Mouse (Mus musculus) kidney, embryonic 16.5 days (tissue): Measurements from ENCODE around the gene Uqcrq. TPM values are rescaled to one million over a fixed set of nuclear protein-coding genes. Genes with fewer than 3 reads are reported as not detected.

Experiments
- ATAC-seq: fragments of 200-750 bp; cut with Nextera tagmentation; 2 replicates; pipeline ENCODE4 v1.8.0; 2017; ENCODE audit warnings: moderate TSS enrichment; ENCODE audit not compliant: low FRiP score, low TSS enrichment
- H3K27ac ChIP-seq: fragments of 300-500 bp; sonication (generic); 2 replicates; pipeline ENCODE4 v1.5.1; 2014; ENCODE audit warnings: low read length
- H3K27me3 ChIP-seq: fragments of 300-500 bp; sonication (generic); 2 replicates; pipeline ENCODE4 v1.6.1; 2014; ENCODE audit warnings: low read length, control low read depth, mixed read lengths; ENCODE audit not compliant: insufficient read depth
- H3K36me3 ChIP-seq: fragments of 300-500 bp; sonication (generic); 2 replicates; pipeline ENCODE4 v1.6.1; 2014; ENCODE audit warnings: low read length, control low read depth, mixed read lengths; ENCODE audit not compliant: insufficient read depth
- H3K4me1 ChIP-seq: fragments of 300-500 bp; sonication (generic); 2 replicates; pipeline ENCODE4 v1.6.1; 2014; ENCODE audit warnings: low read length, control low read depth, mixed read lengths; ENCODE audit not compliant: insufficient read depth
- H3K4me2 ChIP-seq: fragments of 300-500 bp; sonication (generic); replicated peaks from 2 replicates; pipeline ENCODE4 v1.6.1; 2014; ENCODE audit warnings: low read depth, low read length
- H3K4me3 ChIP-seq: fragments of 300-500 bp; sonication (generic); 2 replicates; pipeline ENCODE4 v1.5.1; 2014; ENCODE audit warnings: mild to moderate bottlenecking, low read length
- H3K9ac ChIP-seq: fragments of 300-500 bp; sonication (generic); replicated peaks from 2 replicates; pipeline ENCODE4 v1.6.1; 2014; ENCODE audit warnings: low read length
- H3K9me3 ChIP-seq: fragments of 300-500 bp; sonication (generic); 2 replicates; pipeline ENCODE4 v1.6.1; 2016; ENCODE audit warnings: low read length, control low read depth
- WGBS: fragments of 180-500 bp; shearing (Covaris S2); extraction: QIAGEN DNeasy Blood & Tissue Kit; methylation state at CpG from one replicate; pipeline ENCODE4 v1.1.7; 2014; 5-methylcytosine and 5-hydroxymethylcytosine counted together
- polyA plus RNA-seq: library from polyadenylated mRNA; unstranded; fragments of >200 nt; fragmentation: Nextera tagmentation; extraction: Ambion mirVana; gene quantifications from 2 replicates; pipeline ENCODE4 v1.2.1, GENCODE M21; 2015

Gene Uqcrq
- polyA plus RNA-seq, 1 experiment from 2014 or later: 655 TPM

GRCm38 (mm10) chr11:53425251-53425650, 5.4 kb downstream of the Uqcrq start:
- H3K4me2 ChIP-seq: no peak overlapping the region
- no peaks in the 10 kb centered on the region for H3K9me3 ChIP-seq
- H3K4me1 ChIP-seq: peaks cover 8% of the 10 kb centered on the region
- no peak overlapping the region for H3K27ac ChIP-seq
- no peak overlapping the region for H3K9ac ChIP-seq
- no peak overlapping the region for H3K4me3 ChIP-seq
- peaks cover 8% of the 10 kb centered on the region; the same call in 1 of the 2 replicates for H3K36me3 ChIP-seq
- ATAC-seq: no peak
- WGBS: 57% methylated on average over 3 of the region's 3 CpGs
- no peaks in the 10 kb centered on the region for H3K27me3 ChIP-seq

GRCm38 (mm10) chr11:53424826-53425225, 5.8 kb downstream of the Uqcrq start:
- no peak overlapping the region for H3K9ac ChIP-seq
- peaks cover 7% of the 10 kb centered on the region for H3K4me1 ChIP-seq
- H3K36me3 ChIP-seq: peaks cover 11% of the 10 kb centered on the region; the same call in 1 of the 2 replicates
- H3K27ac ChIP-seq: no peak overlapping the region
- ATAC-seq: no peak
- H3K4me2 ChIP-seq: no peak overlapping the region
- H3K4me3 ChIP-seq: no peak overlapping the region
- no peaks in the 10 kb centered on the region for H3K27me3 ChIP-seq
- 67% methylated on average over 2 of the region's 2 CpGs for WGBS
- no peaks in the 10 kb centered on the region for H3K9me3 ChIP-seq

GRCm38 (mm10) chr11:53423036-53423435, 7.6 kb downstream of the Uqcrq start, which contains the start of gene Leap2:
Leap2 (minus strand) TSS chr11:53423170.
- H3K9me3 ChIP-seq: no peaks in the 10 kb centered on the region
- no peak for ATAC-seq
- no peaks in the 10 kb centered on the region for H3K4me1 ChIP-seq
- H3K4me2 ChIP-seq: no peak within 1 kb of the TSS
- no peak within 1 kb of the TSS for H3K9ac ChIP-seq
- H3K4me3 ChIP-seq: no peak within 1 kb of the TSS
- H3K27me3 ChIP-seq: no peaks in the 10 kb centered on the region
- WGBS: 83% methylated on average over 4 of the region's 4 CpGs
- H3K27ac ChIP-seq: no peak within 1 kb of the TSS
- peaks cover 14% of the 10 kb centered on the region for H3K36me3 ChIP-seq

- no peak for ATAC-seq
- Histone ChIP-seq H3K4me2 (no peak overlapping the region), H3K4me3 (no peak overlapping the region), H3K4me1 (no peaks in the 10 kb centered on the region), H3K27ac (no peak overlapping the region), H3K9me3 (no peaks in the 10 kb centered on the region), H3K27me3 (no peaks in the 10 kb centered on the region), H3K9ac (no peak overlapping the region), H3K36me3 (peaks cover 48% of the 10 kb centered on the region)
Observed at GRCm38 (mm10) chr11:53418048-53418447, 12.6 kb downstream of the Uqcrq start.

- Histone ChIP-seq H3K27ac (no peak overlapping the region), H3K36me3 (peaks cover 66% of the 10 kb centered on the region), H3K4me1 (no peaks in the 10 kb centered on the region), H3K9ac (no peak overlapping the region), H3K9me3 (no peaks in the 10 kb centered on the region), H3K4me2 (no peak overlapping the region), H3K27me3 (no peaks in the 10 kb centered on the region), H3K4me3 (no peak overlapping the region)
- no peak for ATAC-seq
- 96% methylated on average over 4 of the region's 4 CpGs for WGBS
Observed at GRCm38 (mm10) chr11:53413871-53414270, 16.8 kb downstream of the Uqcrq start.

DNA sequence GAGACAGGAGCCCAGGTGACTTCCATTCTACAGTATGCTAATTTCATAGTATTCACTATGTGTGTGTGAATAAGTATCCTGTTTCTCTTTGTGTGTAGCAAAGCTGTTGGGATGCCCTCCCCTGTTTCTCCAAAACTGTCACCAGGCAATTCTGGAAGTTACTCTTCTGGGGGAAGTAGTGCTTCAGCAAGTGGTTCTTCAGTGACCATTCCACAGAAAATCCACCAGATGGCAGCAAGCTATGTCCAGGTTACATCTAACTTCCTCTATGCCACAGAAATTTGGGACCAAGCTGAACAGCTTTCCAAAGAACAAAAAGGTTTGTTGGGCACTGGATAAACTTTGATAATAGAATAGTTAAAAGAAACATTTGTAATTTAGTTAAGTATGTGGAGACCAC, 18.9 kb downstream of the Uqcrq start:
- no peaks in the 10 kb centered on the region for H3K27me3 ChIP-seq
- H3K4me3 ChIP-seq: no peak overlapping the region
- no peak overlapping the region for H3K4me2 ChIP-seq
- H3K36me3 ChIP-seq: peaks cover 66% of the 10 kb centered on the region
- no peak overlapping the region for H3K9ac ChIP-seq
- H3K4me1 ChIP-seq: no peaks in the 10 kb centered on the region
- no peaks in the 10 kb centered on the region for H3K9me3 ChIP-seq
- no peak for ATAC-seq
- H3K27ac ChIP-seq: no peak overlapping the region

GRCm38 (mm10) chr11:53403638-53404037, 27.0 kb downstream of the Uqcrq start:
- Histone ChIP-seq H3K9me3 (no peaks in the 10 kb centered on the region), H3K4me3 (no peak overlapping the region), H3K36me3 (peaks cover 67% of the 10 kb centered on the region), H3K4me1 (no peaks in the 10 kb centered on the region), H3K4me2 (no peak overlapping the region), H3K27me3 (no peaks in the 10 kb centered on the region), H3K27ac (no peak overlapping the region), H3K9ac (no peak overlapping the region)
- 95% methylated on average over 1 of the region's 1 CpGs for WGBS
- no peak for ATAC-seq

DNA sequence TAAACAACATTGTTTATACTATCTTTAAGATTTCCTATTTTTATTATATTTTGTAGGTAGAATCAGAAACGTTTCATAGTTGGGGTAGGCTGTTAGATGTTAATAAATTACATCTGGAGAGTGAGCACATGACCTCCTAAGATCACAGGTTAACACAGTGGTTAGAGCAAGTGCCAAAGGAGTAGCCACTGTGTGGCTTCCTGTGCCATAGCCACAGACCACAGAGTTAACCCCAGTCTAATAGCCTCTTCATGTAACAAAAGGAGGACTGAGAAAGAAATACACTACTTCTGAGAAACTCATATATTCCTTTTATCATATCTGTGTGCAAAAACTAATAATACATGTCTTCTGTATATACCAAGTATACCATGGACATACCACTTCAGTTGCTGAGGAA, 36.8 kb downstream of the Uqcrq start:
- ATAC-seq: no peak
- no peaks in the 10 kb centered on the region for H3K27me3 ChIP-seq
- no peaks in the 10 kb centered on the region for H3K9me3 ChIP-seq
- H3K4me1 ChIP-seq: no peaks in the 10 kb centered on the region
- H3K9ac ChIP-seq: no peak overlapping the region
- 78% methylated on average over 1 of the region's 1 CpGs for WGBS
- H3K4me2 ChIP-seq: no peak overlapping the region
- no peak overlapping the region for H3K27ac ChIP-seq
- H3K4me3 ChIP-seq: no peak overlapping the region
- peaks cover 37% of the 10 kb centered on the region for H3K36me3 ChIP-seq

- Histone ChIP-seq H3K4me3 (no peak overlapping the region), H3K36me3 (peaks cover 17% of the 10 kb centered on the region), H3K9me3 (no peaks in the 10 kb centered on the region), H3K27me3 (no peaks in the 10 kb centered on the region), H3K9ac (no peak overlapping the region), H3K27ac (no peak overlapping the region), H3K4me2 (no peak overlapping the region), H3K4me1 (no peaks in the 10 kb centered on the region)
- no peak for ATAC-seq
- 88% methylated on average over 2 of the region's 2 CpGs for WGBS
Observed at GRCm38 (mm10) chr11:53383758-53384428, 46.7 kb downstream of the Uqcrq start.

- Histone ChIP-seq H3K9me3 (no peaks in the 10 kb centered on the region), H3K4me3 (no peak overlapping the region), H3K27me3 (no peaks in the 10 kb centered on the region), H3K4me1 (no peaks in the 10 kb centered on the region), H3K36me3 (peaks cover 17% of the 10 kb centered on the region), H3K9ac (no peak overlapping the region), H3K4me2 (no peak overlapping the region), H3K27ac (no peak overlapping the region)
- 89% methylated on average over 1 of the region's 1 CpGs for WGBS
- no peak for ATAC-seq
Observed at GRCm38 (mm10) chr11:53378918-53379317, 51.7 kb downstream of the Uqcrq start.
